8 mouse cellular contexts compared by ENCODE assay signal in the genomic region with DNA sequence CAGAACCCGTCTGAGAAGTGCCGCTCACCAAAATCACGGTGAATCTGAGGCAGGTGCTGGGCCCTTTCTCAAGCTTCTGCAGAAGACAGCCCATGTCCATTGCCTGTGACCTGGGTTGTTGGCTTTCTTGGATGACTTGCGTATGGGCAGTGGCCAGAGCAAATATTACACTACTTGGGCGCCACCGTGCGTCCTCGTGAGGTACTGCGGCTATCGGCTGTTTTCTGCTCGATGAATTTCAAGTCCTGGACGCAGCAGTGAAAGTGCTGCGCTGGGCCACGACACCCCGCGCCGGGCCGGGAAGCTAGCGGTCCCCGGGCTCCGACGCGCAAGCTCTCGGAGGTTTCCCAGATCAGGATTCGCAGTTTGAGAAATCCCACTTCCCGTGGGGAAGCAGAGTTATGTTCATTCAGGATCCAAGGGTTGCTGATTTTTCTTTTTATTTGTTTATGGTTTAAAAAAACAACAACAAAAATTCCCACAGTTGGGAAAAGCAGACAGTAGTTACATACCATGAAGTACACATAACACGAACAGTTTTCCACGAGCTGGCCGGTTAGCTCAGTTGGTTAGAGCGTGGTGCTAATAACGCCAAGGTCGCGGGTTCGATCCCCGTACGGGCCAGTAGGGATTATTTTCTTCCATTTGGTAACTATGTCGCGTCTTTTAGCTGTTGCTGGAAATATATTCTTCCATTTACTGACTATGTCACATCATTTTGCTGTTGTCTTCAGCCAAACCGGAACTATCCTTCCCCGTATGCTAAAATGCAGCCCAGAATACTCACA. TPM values are rescaled to one million over a fixed set of nuclear protein-coding genes. Genes with fewer than 3 reads are reported as not detected.
DNase-seq lines count a peak whose midpoint lies in the region; ATAC-seq and TF ChIP-seq lines count a peak whose summit lies in the region.

No protein-coding gene starts in this region.

- WGBS in forebrain, embryonic 13.5 days = under 1% methylated on average over 40 of the region's 40 CpGs
- under 1% methylated on average over 40 of the region's 40 CpGs for WGBS in liver, postnatal 0 days (ENCODE audit: insufficient replicate concordance)
- WGBS in neural tube, embryonic 13.5 days = under 1% methylated on average over 40 of the region's 40 CpGs

- H3K4me1 ChIP-seq in E14TG2a.4 (replicated peaks; ENCODE audit: low read depth, low read length) = peaks cover 46% of the 10 kb centered on the region
- H3K4me1 ChIP-seq in forebrain, embryonic 13.5 days = peaks cover 9% of the 10 kb centered on the region
- H3K4me1 ChIP-seq in liver, postnatal 0 days (ENCODE audit: insufficient read depth) = peaks cover 6% of the 10 kb centered on the region
- H3K4me1 ChIP-seq in neural tube, embryonic 13.5 days (replicated peaks) = peaks cover 16% of the 10 kb centered on the region; the same call in 1 of the 2 replicates
- peaks cover 6% of the 10 kb centered on the region for H3K4me1 ChIP-seq in testis, adult 2 months (ENCODE audit: control insufficient read depth, insufficient read depth, low read length)

- no peak for TF ChIP-seq EP300 in liver, postnatal 0 days (IDR thresholded peaks at IDR 0.05; ENCODE audit: low read depth)

- peak; percentile 88 for ATAC-seq in cerebellum, adult (ENCODE audit: insufficient number of reproducible peaks, low FRiP score, low TSS enrichment)
- ATAC-seq in forebrain, embryonic 13.5 days = peak; percentile 74
- peak; percentile 87 for ATAC-seq in liver, postnatal 0 days
- peak; percentile 64 for ATAC-seq in neural tube, embryonic 13.5 days (ENCODE audit: low read depth)

- H3K9me3 ChIP-seq in E14TG2a.4 (ENCODE audit: low read length) = no peaks in the 10 kb centered on the region
- H3K9me3 ChIP-seq in forebrain, embryonic 13.5 days (replicated peaks) = no peaks in the 10 kb centered on the region
- H3K9me3 ChIP-seq in liver, postnatal 0 days (ENCODE audit: low read length) = no peaks in the 10 kb centered on the region
- no peaks in the 10 kb centered on the region for H3K9me3 ChIP-seq in neural tube, embryonic 13.5 days

- H3K4me2 ChIP-seq in forebrain, embryonic 13.5 days = peak overlapping the region; percentile 63
- peak overlapping the region; percentile 77 for H3K4me2 ChIP-seq in liver, postnatal 0 days (ENCODE audit: low read depth, low read length)
- peak overlapping the region; percentile 62 for H3K4me2 ChIP-seq in neural tube, embryonic 13.5 days

- H3K36me3 ChIP-seq in E14TG2a.4 (ENCODE audit: insufficient read depth, low read length) = 0 out of 2 replicates have a peak, but pooled peaks cover 3% of the 10 kb centered on the region
- no peaks in the 10 kb centered on the region for H3K36me3 ChIP-seq in forebrain, embryonic 13.5 days (ENCODE audit: poor library complexity, severe bottlenecking)
- H3K36me3 ChIP-seq in liver, postnatal 0 days (replicated peaks; ENCODE audit: insufficient read depth, low read length) = no peaks in the 10 kb centered on the region
- H3K36me3 ChIP-seq in neural tube, embryonic 13.5 days = no peaks in the 10 kb centered on the region
- no peaks in the 10 kb centered on the region for H3K36me3 ChIP-seq in testis, adult 2 months (ENCODE audit: control insufficient read depth, insufficient read depth, low read length)

- no peaks in the 10 kb centered on the region for H3K27me3 ChIP-seq in E14TG2a.4 (ENCODE audit: insufficient read depth, low read length)
- no peaks in the 10 kb centered on the region for H3K27me3 ChIP-seq in forebrain, embryonic 13.5 days
- H3K27me3 ChIP-seq in liver, postnatal 0 days (ENCODE audit: insufficient read depth, low read length) = no peaks in the 10 kb centered on the region
- peaks cover 8% of the 10 kb centered on the region; the same call in 1 of the 2 replicates for H3K27me3 ChIP-seq in neural tube, embryonic 13.5 days
- H3K27me3 ChIP-seq in testis, adult 2 months (ENCODE audit: control insufficient read depth, insufficient read depth, low read length) = no peaks in the 10 kb centered on the region

- TF ChIP-seq CTCF in E14TG2a.4 (conservative IDR thresholded peaks at IDR 0.05; ENCODE audit: low read length) = peak; percentile 84
- TF ChIP-seq CTCF in liver, postnatal 0 days (IDR thresholded peaks at IDR 0.05; ENCODE audit: low read depth) = peak; percentile 99
- TF ChIP-seq CTCF in testis, adult 2 months (IDR thresholded peaks at IDR 0.05; ENCODE audit: control insufficient read depth, insufficient read depth, insufficient replicate concordance, low read depth, low read length) = peak; percentile 96

- TF ChIP-seq POLR2A in testis, adult 2 months (IDR thresholded peaks at IDR 0.05; ENCODE audit: control insufficient read depth, low read depth, low read length) = no peak

- H3K9ac ChIP-seq in forebrain, embryonic 13.5 days = peak overlapping the region; percentile 70
- H3K9ac ChIP-seq in liver, postnatal 0 days (replicated peaks) = peak overlapping the region; percentile 71
- H3K9ac ChIP-seq in neural tube, embryonic 13.5 days = peak overlapping the region; percentile 74

- peak overlapping the region; percentile 75 for H3K27ac ChIP-seq in forebrain, embryonic 13.5 days
- H3K27ac ChIP-seq in liver, postnatal 0 days (ENCODE audit: low read depth) = peak overlapping the region; percentile 85
- H3K27ac ChIP-seq in neural tube, embryonic 13.5 days (replicated peaks) = peak overlapping the region; percentile 68
- peak overlapping the region; percentile 48 for H3K27ac ChIP-seq in testis, adult 2 months (ENCODE audit: control insufficient read depth, insufficient read depth, low read depth, low read length)

- DNase-seq in heart, postnatal 10 days = peak; percentile 96 to 98
- peak; percentile 95 for DNase-seq in layer of hippocampus, adult 11-12 months (ENCODE audit: low spot score)
- peak; percentile 96 for DNase-seq in liver, postnatal 0 days

- intact Hi-C loops in heart, postnatal 10 days (cut with DNase I) = loop anchor here (1.0 to 10.0 kb wide), 4 partner anchors 55 to 1488 kb away; no protein-coding TSS in a partner anchor

- peak overlapping the region; percentile 85 for H3K4me3 ChIP-seq in E14TG2a.4 (replicated peaks; ENCODE audit: low read length)
- H3K4me3 ChIP-seq in forebrain, embryonic 13.5 days = peak overlapping the region; percentile 52
- peak overlapping the region; percentile 59 for H3K4me3 ChIP-seq in liver, postnatal 0 days (ENCODE audit: low read depth, low read length)
- H3K4me3 ChIP-seq in neural tube, embryonic 13.5 days = peak overlapping the region; percentile 52
- peak overlapping the region; percentile 80 for H3K4me3 ChIP-seq in testis, adult 2 months (ENCODE audit: control insufficient read depth, low read depth, low read length)

RNA-seq across cellular contexts. Expression of gene Hist1h2ah, which starts 6.5 kb away (rescaled TPM):
- polyA plus RNA-seq in forebrain, embryonic 13.5 days (2015; fragmentation: Nextera tagmentation; extraction: Ambion mirVana) = 2.8 and 10.7 TPM in 2 replicates
- 100 to 1,000 TPM; 181 to 187 TPM for total RNA-seq in heart, postnatal 10 days (2021)
- 8.6 and 9.9 TPM in 2 replicates for polyA plus RNA-seq in liver, postnatal 0 days (2015; fragmentation: Nextera tagmentation; extraction: Ambion mirVana)
- polyA plus RNA-seq in neural tube, embryonic 13.5 days (2015; fragmentation: Nextera tagmentation; extraction: Ambion mirVana) = 1.7 TPM in 1 of 2 replicates, not detected in the other
- 1.8 and 3.7 TPM in 2 replicates for polyA plus RNA-seq in testis, adult 2 months (2012; rRNA removed)

RNA-seq across cellular contexts. Expression of gene Hist1h2bk, which starts 6.8 kb away (rescaled TPM):
- 7.5 and 10.3 TPM in 2 replicates for polyA plus RNA-seq in forebrain, embryonic 13.5 days (2015; fragmentation: Nextera tagmentation; extraction: Ambion mirVana)
- total RNA-seq in heart, postnatal 10 days (2021) = 100 to 1,000 TPM; 213 to 221 TPM
- polyA plus RNA-seq in liver, postnatal 0 days (2015; fragmentation: Nextera tagmentation; extraction: Ambion mirVana) = 1.7 and 2.2 TPM in 2 replicates
- 2.5 and 3.8 TPM in 2 replicates for polyA plus RNA-seq in neural tube, embryonic 13.5 days (2015; fragmentation: Nextera tagmentation; extraction: Ambion mirVana)
- 10.0 and 11.3 TPM in 2 replicates for polyA plus RNA-seq in testis, adult 2 months (2012; rRNA removed)

RNA-seq across cellular contexts. Expression of gene Hist1h4i, which starts 12.3 kb away (rescaled TPM):
- 42.8 and 45.2 TPM in 2 replicates for polyA plus RNA-seq in forebrain, embryonic 13.5 days (2015; fragmentation: Nextera tagmentation; extraction: Ambion mirVana)
- total RNA-seq in heart, postnatal 10 days (2021) = 10 to 100 TPM; 70.8 to 71.4 TPM
- 18.0 and 18.3 TPM in 2 replicates for polyA plus RNA-seq in liver, postnatal 0 days (2015; fragmentation: Nextera tagmentation; extraction: Ambion mirVana)
- polyA plus RNA-seq in neural tube, embryonic 13.5 days (2015; fragmentation: Nextera tagmentation; extraction: Ambion mirVana) = 8.8 and 10.1 TPM in 2 replicates
- 3.7 and 6.6 TPM in 2 replicates for polyA plus RNA-seq in testis, adult 2 months (2012; rRNA removed)

RNA-seq across cellular contexts. Expression of gene Hist1h2ag, which starts 13.9 kb away (rescaled TPM):
- 60.3 and 62.0 TPM in 2 replicates for polyA plus RNA-seq in forebrain, embryonic 13.5 days (2015; fragmentation: Nextera tagmentation; extraction: Ambion mirVana)
- 100 to 1,000 TPM; 142 to 176 TPM for total RNA-seq in heart, postnatal 10 days (2021)
- polyA plus RNA-seq in liver, postnatal 0 days (2015; fragmentation: Nextera tagmentation; extraction: Ambion mirVana) = 7.4 and 9.4 TPM in 2 replicates
- polyA plus RNA-seq in neural tube, embryonic 13.5 days (2015; fragmentation: Nextera tagmentation; extraction: Ambion mirVana) = 8.4 and 11.4 TPM in 2 replicates
- 4.8 and 6.5 TPM in 2 replicates for polyA plus RNA-seq in testis, adult 2 months (2012; rRNA removed)

RNA-seq across cellular contexts. Expression of gene Hist1h2bj, which starts 14.1 kb away (rescaled TPM):
- 13.3 and 13.9 TPM in 2 replicates for polyA plus RNA-seq in forebrain, embryonic 13.5 days (2015; fragmentation: Nextera tagmentation; extraction: Ambion mirVana)
- 100 to 1,000 TPM; 116 to 123 TPM for total RNA-seq in heart, postnatal 10 days (2021)
- 5.1 and 5.3 TPM in 2 replicates for polyA plus RNA-seq in liver, postnatal 0 days (2015; fragmentation: Nextera tagmentation; extraction: Ambion mirVana)
- 2.7 and 3.3 TPM in 2 replicates for polyA plus RNA-seq in neural tube, embryonic 13.5 days (2015; fragmentation: Nextera tagmentation; extraction: Ambion mirVana)
- polyA plus RNA-seq in testis, adult 2 months (2012; rRNA removed) = 7.9 and 8.5 TPM in 2 replicates

Comparison
In these comparisons a context has a peak if more than half of its experiments do, and no peak if none do; other contexts are left out.
1. Peak in every context shown above with its lines: DNase-seq, ATAC-seq, H3K4me3 ChIP-seq and H3K27ac ChIP-seq.